Mouse (Mus musculus) limb, embryonic 11.5 days (tissue): ENCODE measurements around the gene Gstm3. TPM values are rescaled to one million over a fixed set of nuclear protein-coding genes. Genes with fewer than 3 reads are reported as not detected.
"Not testable (repeated sequence)": the region's sequence is repeated elsewhere in the genome, so short reads cannot be mapped to it uniquely, and the experiment has no call there.

Source experiments
- ATAC-seq: fragments of 200-750 bp; cut with Nextera tagmentation; 2 replicates; pipeline ENCODE4 v1.8.0; 2017; ENCODE audit warnings: low read depth; ENCODE audit not compliant: insufficient number of reproducible peaks, low FRiP score, low TSS enrichment
- DNase-seq: peaks from one replicate; pipeline ENCODE4 v3.0.0-alpha.2; 2015; ENCODE audit warnings: low spot score
- H3K27ac ChIP-seq: fragments of 300-500 bp; sonication (generic); replicated peaks from 2 replicates; pipeline ENCODE4 v1.5.1; 2014; ENCODE audit warnings: low read depth, mild to moderate bottlenecking, low read length
- H3K27me3 ChIP-seq: fragments of 300-500 bp; sonication (generic); 2 replicates; pipeline ENCODE4 v1.6.1; 2014; ENCODE audit warnings: mild to moderate bottlenecking, low read length, mixed read lengths; ENCODE audit not compliant: control insufficient read depth, insufficient read depth
- H3K36me3 ChIP-seq: fragments of 300-500 bp; sonication (generic); 2 replicates; pipeline ENCODE4 v1.6.1; 2014; ENCODE audit warnings: mild to moderate bottlenecking, low read length, moderate library complexity, mixed read lengths; ENCODE audit not compliant: control insufficient read depth, insufficient read depth
- H3K4me1 ChIP-seq: fragments of 300-500 bp; sonication (generic); 2 replicates; pipeline ENCODE4 v1.6.1; 2014; ENCODE audit warnings: low read length, mixed read lengths; ENCODE audit not compliant: control insufficient read depth, insufficient read depth
- H3K4me2 ChIP-seq: fragments of 300-500 bp; sonication (generic); 2 replicates; pipeline ENCODE4 v1.6.1; 2014; ENCODE audit warnings: low read depth, mild to moderate bottlenecking, moderate library complexity; ENCODE audit not compliant: severe bottlenecking
- H3K4me3 ChIP-seq: fragments of 300-500 bp; sonication (generic); 2 replicates; pipeline ENCODE4 v1.5.1; 2014; ENCODE audit warnings: low read depth, low read length
- H3K9ac ChIP-seq: fragments of 300-500 bp; sonication (generic); 2 replicates; pipeline ENCODE4 v1.6.1; 2014; ENCODE audit warnings: mild to moderate bottlenecking, low read length
- H3K9me3 ChIP-seq: fragments of 300-500 bp; sonication (generic); 2 replicates; pipeline ENCODE4 v1.6.1; 2016; ENCODE audit warnings: low read length; ENCODE audit not compliant: control insufficient read depth
- WGBS: fragments of 180-500 bp; shearing (Covaris S2); extraction: QIAGEN DNeasy Blood & Tissue Kit; methylation state at CpG from one replicate; pipeline ENCODE4 v1.1.7; 2014; 5-methylcytosine and 5-hydroxymethylcytosine counted together
- polyA plus RNA-seq: library from polyadenylated mRNA; unstranded; fragments of >200 nt; fragmentation: Nextera tagmentation; extraction: Ambion mirVana; gene quantifications from 2 replicates; pipeline ENCODE4 v1.2.1, GENCODE M21; 2014

Gstm3 gene
- polyA plus RNA-seq, 1 experiment from 2014 or later: not detected

GRCm38 (mm10) chr3:107984471-107984870 is 15.4 kb upstream of the Gstm3 start:
- Histone ChIP-seq H3K4me3 (no peak overlapping the region), H3K27ac (no peak overlapping the region), H3K4me1 (no peaks in the 10 kb centered on the region), H3K9me3 (no peaks in the 10 kb centered on the region), H3K36me3 (no peaks in the 10 kb centered on the region), H3K27me3 (no peaks in the 10 kb centered on the region), H3K4me2 (no peak overlapping the region), H3K9ac (no peak overlapping the region)
- no peak for ATAC-seq
- WGBS: 74% methylated on average over 5 of the region's 5 CpGs
- DNase-seq: no peak

- no peak for DNase-seq
- Histone ChIP-seq H3K4me3 (no peak overlapping the region), H3K9ac (no peak overlapping the region), H3K27ac (no peak overlapping the region), H3K9me3 (no peaks in the 10 kb centered on the region), H3K4me2 (no peak overlapping the region), H3K4me1 (no peaks in the 10 kb centered on the region), H3K27me3 (no peaks in the 10 kb centered on the region), H3K36me3 (no peaks in the 10 kb centered on the region)
- no peak for ATAC-seq
- 80% methylated on average over 3 of the region's 3 CpGs for WGBS
These were observed 14.7 kb upstream of the Gstm3 start for GRCm38 (mm10) chr3:107983771-107984170.

GRCm38 (mm10) chr3:107982726-107983125 is 13.6 kb upstream of the Gstm3 start:
- H3K36me3 ChIP-seq: no peaks in the 10 kb centered on the region
- WGBS: 87% methylated on average over 6 of the region's 6 CpGs
- no peak overlapping the region for H3K9ac ChIP-seq
- no peak overlapping the region for H3K4me3 ChIP-seq
- no peak for DNase-seq
- no peaks in the 10 kb centered on the region for H3K4me1 ChIP-seq
- no peaks in the 10 kb centered on the region for H3K9me3 ChIP-seq
- H3K4me2 ChIP-seq: no peak overlapping the region
- no peak for ATAC-seq
- no peak overlapping the region for H3K27ac ChIP-seq
- no peaks in the 10 kb centered on the region for H3K27me3 ChIP-seq

- H3K27ac ChIP-seq: no peak overlapping the region
- WGBS: 80% methylated on average over 3 of the region's 3 CpGs
- no peaks in the 10 kb centered on the region for H3K9me3 ChIP-seq
- ATAC-seq (no peak), DNase-seq (no peak)
- no peak overlapping the region for H3K9ac ChIP-seq
- no peaks in the 10 kb centered on the region for H3K36me3 ChIP-seq
- H3K4me2 ChIP-seq: no peak overlapping the region
- no peaks in the 10 kb centered on the region for H3K4me1 ChIP-seq
- no peaks in the 10 kb centered on the region for H3K27me3 ChIP-seq
- H3K4me3 ChIP-seq: no peak overlapping the region
These were observed 12.2 kb upstream of the Gstm3 start for GRCm38 (mm10) chr3:107981261-107981660.

- Histone ChIP-seq H3K9ac (no peak overlapping the region), H3K9me3 (no peaks in the 10 kb centered on the region), H3K4me3 (no peak overlapping the region), H3K4me1 (no peaks in the 10 kb centered on the region), H3K27ac (no peak overlapping the region), H3K4me2 (no peak overlapping the region), H3K36me3 (no peaks in the 10 kb centered on the region), H3K27me3 (no peaks in the 10 kb centered on the region)
- DNase-seq (no peak), ATAC-seq (no peak)
- 78% methylated on average over 3 of the region's 3 CpGs for WGBS
These were observed 8.6 kb upstream of the Gstm3 start for GRCm38 (mm10) chr3:107977691-107978090.

- DNase-seq: no peak
- Histone ChIP-seq H3K27me3 (no peaks in the 10 kb centered on the region), H3K4me3 (no peak overlapping the region), H3K36me3 (no peaks in the 10 kb centered on the region), H3K27ac (no peak overlapping the region), H3K9me3 (no peaks in the 10 kb centered on the region), H3K9ac (no peak overlapping the region), H3K4me2 (no peak overlapping the region), H3K4me1 (no peaks in the 10 kb centered on the region)
- no peak for ATAC-seq
- 92% methylated on average over 1 of the region's 1 CpGs for WGBS
These were observed 5.2 kb upstream of the Gstm3 start for GRCm38 (mm10) chr3:107974237-107974636.

- Histone ChIP-seq H3K4me2 (no peak overlapping the region), H3K27ac (no peak overlapping the region), H3K9ac (no peak overlapping the region), H3K4me3 (no peak overlapping the region), H3K9me3 (no peaks in the 10 kb centered on the region), H3K27me3 (no peaks in the 10 kb centered on the region), H3K36me3 (no peaks in the 10 kb centered on the region), H3K4me1 (no peaks in the 10 kb centered on the region)
- 88% methylated on average over 3 of the region's 3 CpGs for WGBS
- ATAC-seq: no peak
- DNase-seq: no peak
These were observed 3.0 kb upstream of the Gstm3 start for GRCm38 (mm10) chr3:107972070-107972469.

- H3K27ac ChIP-seq, H3K36me3 ChIP-seq, H3K9ac ChIP-seq, H3K9me3 ChIP-seq, H3K4me2 ChIP-seq, DNase-seq, H3K4me3 ChIP-seq, H3K27me3 ChIP-seq, H3K4me1 ChIP-seq, ATAC-seq: not testable (repeated sequence)
- 59% methylated on average over 3 of the region's 3 CpGs for whole genome bisulfite sequencing
These were observed 2.0 kb upstream of the Gstm3 start for GRCm38 (mm10) chr3:107971101-107971500.

- H3K9me3 ChIP-seq: no peaks in the 10 kb centered on the region
- no peak overlapping the region for H3K4me2 ChIP-seq
- DNase-seq (no peak), ATAC-seq (no peak)
- no peaks in the 10 kb centered on the region for H3K4me1 ChIP-seq
- no peaks in the 10 kb centered on the region for H3K36me3 ChIP-seq
- H3K27ac ChIP-seq: no peak overlapping the region
- no peak overlapping the region for H3K9ac ChIP-seq
- WGBS: 93% methylated on average over 5 of the region's 5 CpGs
- H3K4me3 ChIP-seq: no peak overlapping the region
- H3K27me3 ChIP-seq: no peaks in the 10 kb centered on the region
These were observed 2.5 kb downstream of the Gstm3 start for GRCm38 (mm10) chr3:107966631-107967030.
